Mouse (Mus musculus) inflammation-experienced regulatory T-cells (primary cell): Measurements from ENCODE around the gene Olfr1249. TPM values are rescaled to one million over a fixed set of nuclear protein-coding genes. Genes with fewer than 3 reads are reported as not detected.

Source experiments
- polyA plus RNA-seq, 2 experiments: library from polyadenylated mRNA; unstranded; fragments of 100-300 nt; shearing (Covaris generic); gene quantifications; one replicate each; pipeline ENCODE4 v1.2.1; 2017

Olfr1249 gene
- not detected for polyA plus RNA-seq

GRCm38 (mm10) chr2:89634883-89635282, at the start of gene Olfr1249:
TSS of gene Olfr1249 (minus strand) at chr2:89634983.

GRCm38 (mm10) chr2:89671836-89672235, 37.1 kb upstream of the Olfr1249 start, which contains the start of gene Olfr1251:
TSS of gene Olfr1251 (minus strand) at chr2:89671936.

GRCm38 (mm10) chr2:89661367-89661766, 26.6 kb upstream of the Olfr1249 start, which contains the start of gene Olfr1250:
TSS of gene Olfr1250 (minus strand) at chr2:89661467.

GRCm38 (mm10) chr2:89618145-89618544, 16.6 kb downstream of the Olfr1249 start, which contains the start of gene Olfr1248:
TSS of gene Olfr1248 (minus strand) at chr2:89618245.

GRCm38 (mm10) chr2:89614030-89614429, 20.8 kb downstream of the Olfr1249 start, which contains the start of gene Olfr1247:
TSS of gene Olfr1247 (minus strand) at chr2:89614130.

GRCm38 (mm10) chr2:89593057-89593456, 41.7 kb downstream of the Olfr1249 start, which contains the start of gene Olfr1246:
TSS of gene Olfr1246 (minus strand) at chr2:89593157.

Other genes with a start within 250 kb of the Olfr1249 start
- gene Olfr1238, start 225.3 kb downstream of the Olfr1249 start, polyA plus RNA-seq: under 1 TPM in 1 of 2 experiments, not detected in 1; 0.11 TPM
- not detected for gene Olfr1239, start 214.6 kb downstream of the Olfr1249 start, polyA plus RNA-seq
- gene Olfr1240, start 192.0 kb downstream of the Olfr1249 start, polyA plus RNA-seq: not detected
- not detected for gene Olfr1241, start 147.9 kb downstream of the Olfr1249 start, polyA plus RNA-seq
- not detected for gene Olfr1242, start 136.6 kb downstream of the Olfr1249 start, polyA plus RNA-seq
- gene Olfr1243, start 103.5 kb downstream of the Olfr1249 start, polyA plus RNA-seq: not detected
- gene Olfr1245, start 56.5 kb downstream of the Olfr1249 start, polyA plus RNA-seq: under 1 TPM; 0.14 to 0.33 TPM
- gene Olfr1246, start 41.8 kb downstream of the Olfr1249 start, polyA plus RNA-seq: under 1 TPM in 1 of 2 experiments, not detected in 1; 0.88 TPM
- under 1 TPM; 0.11 to 0.39 TPM for gene Olfr1247, start 20.9 kb downstream of the Olfr1249 start, polyA plus RNA-seq
- gene Olfr1248, start 16.7 kb downstream of the Olfr1249 start, polyA plus RNA-seq: not detected
- under 1 TPM in 1 of 2 experiments, not detected in 1; 0.09 TPM for gene Olfr1250, start 26.5 kb upstream of the Olfr1249 start, polyA plus RNA-seq
- not detected for gene Olfr1251, start 37.0 kb upstream of the Olfr1249 start, polyA plus RNA-seq
- not detected for gene Olfr1252, start 90.0 kb upstream of the Olfr1249 start, polyA plus RNA-seq
- gene Olfr1253, start 122.1 kb upstream of the Olfr1249 start, polyA plus RNA-seq: not detected
- not detected for gene Olfr1254, start 158.6 kb upstream of the Olfr1249 start, polyA plus RNA-seq
- gene Olfr1255, start 177.1 kb upstream of the Olfr1249 start, polyA plus RNA-seq: not detected
- gene Olfr1256, start 206.6 kb upstream of the Olfr1249 start, polyA plus RNA-seq: not detected
- gene Olfr48, start 213.2 kb upstream of the Olfr1249 start, polyA plus RNA-seq: under 1 TPM in 1 of 2 experiments, not detected in 1; 0.67 TPM
- gene Olfr1257, start 243.5 kb upstream of the Olfr1249 start, polyA plus RNA-seq: not detected